Mouse (Mus musculus) spleen, adult 2 months (tissue): ENCODE data around the gene Hectd3.

Experiments used
- CTCF ChIP-seq: fragments of 200-500 bp; IDR thresholded peaks from 2 replicates; pipeline ENCODE4 v1.5.1; 2011; ENCODE audit warnings: mild to moderate bottlenecking, inconsistent platforms; ENCODE audit not compliant: insufficient read depth, insufficient read length, insufficient replicate concordance; ENCODE audit errors: extremely low read depth
- POLR2A ChIP-seq: fragments of 200-500 bp; IDR thresholded peaks from 2 replicates; pipeline ENCODE4 v1.6.1; 2011; ENCODE audit warnings: low read depth, low read length, inconsistent platforms

DNA sequence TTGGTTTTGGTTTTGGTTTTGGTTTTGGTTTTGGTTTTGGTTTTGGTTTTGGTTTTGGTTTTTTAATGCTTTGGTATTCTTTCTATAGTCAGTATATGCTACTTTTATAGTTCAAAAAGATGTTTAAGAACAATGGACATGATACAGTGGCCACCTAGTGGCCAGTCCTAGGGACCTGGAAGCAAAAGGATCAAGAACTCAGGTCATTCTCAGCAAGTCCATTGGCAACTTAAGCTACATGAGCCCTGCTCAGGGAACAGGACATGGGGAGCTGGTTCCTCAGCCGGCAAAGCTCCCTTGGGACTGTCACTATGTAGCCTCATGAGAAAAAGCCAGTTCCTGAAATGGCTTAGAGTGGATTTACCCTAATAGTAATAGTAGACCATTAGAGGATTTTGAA is 43.5 kb upstream of the Hectd3 start:
- no peak for TF ChIP-seq CTCF
- TF ChIP-seq POLR2A, result no peak
